Comparison of ENCODE assay signal across 7 mouse cellular contexts in genomic region chr12:21680026-21680425, GRCm38 (mm10).
DNase-seq lines count a peak whose midpoint lies in the region; ATAC-seq and TF ChIP-seq lines count a peak whose summit lies in the region.
"Not testable (repeated sequence)": the region's sequence is repeated elsewhere in the genome, so short reads cannot be mapped to it uniquely, and the experiment has no call there.

No protein-coding gene starts in this region.

- not testable (repeated sequence) for H3K27ac ChIP-seq in liver, postnatal 0 days (ENCODE audit: low read depth); stomach, postnatal 0 days (replicated peaks)

- H3K36me3 ChIP-seq in liver, postnatal 0 days (replicated peaks; ENCODE audit: insufficient read depth, low read length); stomach, postnatal 0 days (ENCODE audit: control insufficient read depth, insufficient read depth, low read length): not testable (repeated sequence)

- H3K27me3 ChIP-seq in liver, postnatal 0 days (ENCODE audit: insufficient read depth, low read length); stomach, postnatal 0 days (ENCODE audit: control insufficient read depth, insufficient read depth, low read length): not testable (repeated sequence)

- H3K9ac ChIP-seq in liver, postnatal 0 days (replicated peaks); stomach, postnatal 0 days (ENCODE audit: low read length): not testable (repeated sequence)

- ATAC-seq in liver, postnatal 0 days; stomach, postnatal 0 days (ENCODE audit: low FRiP score, low TSS enrichment): not testable (repeated sequence)

- peak; percentile 17; the same call in 1 of the 2 replicates for TF ChIP-seq CTCF in liver, postnatal 0 days (IDR thresholded peaks at IDR 0.05; ENCODE audit: low read depth)
- peak; percentile 11; the same call in 1 of the 2 replicates for TF ChIP-seq CTCF in stomach, postnatal 0 days (IDR thresholded peaks at IDR 0.05; ENCODE audit: low read depth)

- TF ChIP-seq EP300 in liver, postnatal 0 days (IDR thresholded peaks at IDR 0.05; ENCODE audit: low read depth); stomach, postnatal 0 days (optimal IDR thresholded peaks at IDR 0.05): not testable (repeated sequence)

- intact Hi-C loops in heart, postnatal 10 days (cut with DNase I): not testable (repeated sequence)

- not testable (repeated sequence) for H3K4me3 ChIP-seq in liver, postnatal 0 days (ENCODE audit: low read depth, low read length); stomach, postnatal 0 days (ENCODE audit: low read depth, low read length)

- H3K4me2 ChIP-seq in liver, postnatal 0 days (ENCODE audit: low read depth, low read length); stomach, postnatal 0 days (replicated peaks; ENCODE audit: low read depth): not testable (repeated sequence)

- 43% methylated on average over 3 of the region's 4 CpGs for WGBS in liver, postnatal 0 days (ENCODE audit: insufficient replicate concordance)
- 41% methylated on average over 3 of the region's 4 CpGs for WGBS in stomach, postnatal 0 days

- DNase-seq in R1 (ENCODE audit: low read depth, low spot score): peak; percentile 33
- peak; percentile 24 for DNase-seq in adrenal gland, postnatal 25 days
- DNase-seq in heart, postnatal 10 days: peak; percentile 26 to 54
- peak; percentile 9 to 45 for DNase-seq in kidney, adult 8-10 months
- DNase-seq in liver, postnatal 0 days; stomach, postnatal 0 days (ENCODE audit: low spot score): not testable (repeated sequence)
- peak; percentile 13 to 17 for DNase-seq in urinary bladder, postnatal 36 days (ENCODE audit: low spot score in 2 of 2)

- H3K9me3 ChIP-seq in liver, postnatal 0 days (ENCODE audit: low read length); stomach, postnatal 0 days (ENCODE audit: control insufficient read depth, low read length): not testable (repeated sequence)

- not testable (repeated sequence) for H3K4me1 ChIP-seq in liver, postnatal 0 days (ENCODE audit: insufficient read depth); stomach, postnatal 0 days (replicated peaks; ENCODE audit: control insufficient read depth, insufficient read depth)
